Mouse (Mus musculus) MEL (cell line): ENCODE results near the gene Tbc1d21. TPM values are rescaled to one million over a fixed set of nuclear protein-coding genes. Genes with fewer than 3 reads are reported as not detected.

Experiments used
- DNase-seq: peaks from one replicate; pipeline ENCODE4 v3.0.0; 2011; ENCODE audit warnings: low read depth, low spot score
- H3K27ac ChIP-seq: 2 replicates; pipeline ENCODE4 v1.5.1; 2012; ENCODE audit warnings: low read depth, mild to moderate bottlenecking, control low read depth, low read length, moderate library complexity; ENCODE audit not compliant: control insufficient read depth
- H3K27me3 ChIP-seq, 2 experiments: fragments of 150-350 bp in 1 of 2; sonication (generic) in 1 of 2; 2 replicates each; pipeline ENCODE4 v1.6.1; 2012; ENCODE audit warnings: low read length in 2 of 2, mild to moderate bottlenecking in 2 of 2, improper control_type of control experiment in 1 of 2, moderate library complexity in 1 of 2; ENCODE audit not compliant: insufficient read depth in 2 of 2, control insufficient read depth in 1 of 2
- H3K36me3 ChIP-seq, 2 experiments: 2 replicates each; pipeline ENCODE4 v1.6.1; 2012 to 2014; ENCODE audit warnings: low read length in 2 of 2, improper control_type of control experiment in 1 of 2, inconsistent platforms in 1 of 2, mild to moderate bottlenecking in 1 of 2; ENCODE audit not compliant: insufficient read depth in 2 of 2, control insufficient read depth in 1 of 2
- H3K4me1 ChIP-seq, 2 experiments: fragments of 150-350 bp in 1 of 2; sonication (generic) in 1 of 2; 2 replicates each; pipeline ENCODE4 v1.6.1; 2012; ENCODE audit warnings: low read length in 2 of 2, improper control_type of control experiment in 1 of 2, mild to moderate bottlenecking in 1 of 2; ENCODE audit not compliant: insufficient read depth in 2 of 2, control insufficient read depth in 1 of 2
- H3K4me3 ChIP-seq, 2 experiments: fragments of 150-350 bp in 1 of 2; sonication (generic) in 1 of 2; 2 replicates each; pipeline ENCODE4 v1.5.1; 2012; ENCODE audit warnings: low read depth in 2 of 2, low read length in 2 of 2, mild to moderate bottlenecking in 2 of 2, moderate library complexity in 2 of 2, control low read depth in 1 of 2, improper control_type of control experiment in 1 of 2; ENCODE audit not compliant: control insufficient read depth in 1 of 2, insufficient read depth in 1 of 2
- H3K79me2 ChIP-seq: 2 replicates; pipeline ENCODE4 v1.6.1; 2012; ENCODE audit warnings: mild to moderate bottlenecking, low read length, moderate library complexity; ENCODE audit not compliant: control insufficient read depth, poor library complexity, insufficient read depth
- H3K9ac ChIP-seq: 2 replicates; pipeline ENCODE4 v1.6.1; 2012; ENCODE audit warnings: low read depth, mild to moderate bottlenecking, control low read depth, low read length, moderate library complexity; ENCODE audit not compliant: control insufficient read depth, poor library complexity, severe bottlenecking
- H3K9me3 ChIP-seq: fragments of 150-350 bp; sonication (generic); replicated peaks from 2 replicates; pipeline ENCODE4 v1.6.1; 2012; ENCODE audit warnings: mild to moderate bottlenecking, low read length, improper control_type of control experiment, moderate library complexity; ENCODE audit not compliant: insufficient read depth
- CHD1 ChIP-seq: IDR thresholded peaks from 2 replicates; pipeline ENCODE4 v1.6.1; 2012; ENCODE audit warnings: low read depth, mild to moderate bottlenecking, inconsistent platforms, low read length, improper control_type of control experiment
- CHD2 ChIP-seq: IDR thresholded peaks from 2 replicates; pipeline ENCODE4 v1.6.1; 2011; ENCODE audit warnings: low read length, improper control_type of control experiment
- EP300 ChIP-seq, 2 experiments: IDR thresholded peaks; 2 replicates each; pipeline ENCODE4 v1.6.1; 2011; ENCODE audit warnings: improper control_type of control experiment in 2 of 2, low read length in 2 of 2, low read depth in 1 of 2, mild to moderate bottlenecking in 1 of 2
- MAZ ChIP-seq: IDR thresholded peaks from 2 replicates; pipeline ENCODE4 v1.6.1; 2012; ENCODE audit warnings: low read depth, mild to moderate bottlenecking, inconsistent platforms, low read length, improper control_type of control experiment
- MEF2A ChIP-seq: IDR thresholded peaks from 2 replicates; pipeline ENCODE4 v1.6.1; 2014; ENCODE audit warnings: low read depth, mild to moderate bottlenecking, inconsistent platforms, low read length, improper control_type of control experiment; ENCODE audit not compliant: poor library complexity, insufficient replicate concordance, severe bottlenecking; ENCODE audit errors: extremely low read depth
- MYB ChIP-seq: IDR thresholded peaks from 2 replicates; pipeline ENCODE4 v1.6.1; 2011; ENCODE audit warnings: mild to moderate bottlenecking, low read depth, low read length, improper control_type of control experiment
- NRF1 ChIP-seq: IDR thresholded peaks from 2 replicates; pipeline ENCODE4 v1.6.1; 2014; ENCODE audit warnings: low read depth, mild to moderate bottlenecking, inconsistent platforms, low read length, improper control_type of control experiment, moderate library complexity; ENCODE audit not compliant: poor library complexity, insufficient read depth, severe bottlenecking
- POLR2A ChIP-seq, 2 experiments: IDR thresholded peaks; 2 replicates each; pipeline ENCODE4 v1.6.1; 2011 to 2012; ENCODE audit warnings: low read length in 2 of 2, mild to moderate bottlenecking in 2 of 2, control low read depth in 1 of 2, improper control_type of control experiment in 1 of 2, low read depth in 1 of 2, moderate library complexity in 1 of 2; ENCODE audit not compliant: control insufficient read depth in 1 of 2, insufficient read depth in 1 of 2, poor library complexity in 1 of 2
- POLR2AphosphoS2 ChIP-seq: IDR thresholded peaks from 2 replicates; pipeline ENCODE4 v1.6.1; 2011; ENCODE audit warnings: low read length, improper control_type of control experiment
- POLR2AphosphoS5 ChIP-seq: IDR thresholded peaks from 2 replicates; pipeline ENCODE4 v1.6.1; 2012; ENCODE audit warnings: low read depth, borderline replicate concordance, mild to moderate bottlenecking, inconsistent platforms, low read length, moderate library complexity, mixed read lengths
- RAD21 ChIP-seq: IDR thresholded peaks from 2 replicates; pipeline ENCODE4 v1.6.1; 2011; ENCODE audit warnings: mild to moderate bottlenecking, low read depth, low read length, improper control_type of control experiment
- RCOR1 ChIP-seq: IDR thresholded peaks from 2 replicates; pipeline ENCODE4 v1.6.1; 2012; ENCODE audit warnings: low read depth, mild to moderate bottlenecking, inconsistent platforms, low read length, improper control_type of control experiment
- SIN3A ChIP-seq: IDR thresholded peaks from 2 replicates; pipeline ENCODE4 v1.6.1; 2012; ENCODE audit warnings: low read length, improper control_type of control experiment, inconsistent platforms
- SMC3 ChIP-seq: IDR thresholded peaks from 2 replicates; pipeline ENCODE4 v1.6.1; 2011; ENCODE audit warnings: low read depth, low read length, improper control_type of control experiment
- TBP ChIP-seq: IDR thresholded peaks from 2 replicates; pipeline ENCODE4 v1.8.0; 2011; ENCODE audit warnings: low read depth, low read length, improper control_type of control experiment
- UBTF ChIP-seq: IDR thresholded peaks from 2 replicates; pipeline ENCODE4 v1.6.1; 2012; ENCODE audit warnings: low read depth, mild to moderate bottlenecking, inconsistent platforms, low read length, improper control_type of control experiment, moderate library complexity, borderline replicate concordance; ENCODE audit not compliant: insufficient read depth
- USF2 ChIP-seq, 2 experiments: IDR thresholded peaks; 2 replicates each; pipeline ENCODE4 v1.6.1; 2011 to 2012; ENCODE audit warnings: improper control_type of control experiment in 2 of 2, low read length in 2 of 2, borderline replicate concordance in 1 of 2, inconsistent platforms in 1 of 2, low read depth in 1 of 2, mild to moderate bottlenecking in 1 of 2; ENCODE audit not compliant: insufficient read depth in 1 of 2
- ZNF384 ChIP-seq: IDR thresholded peaks from 2 replicates; pipeline ENCODE4 v1.6.1; 2012; ENCODE audit warnings: low read depth, mild to moderate bottlenecking, inconsistent platforms, low read length, improper control_type of control experiment
- polyA plus RNA-seq, 2 experiments: library from polyadenylated mRNA; stranded (reverse) in 1 of 2; unstranded in 1 of 2; fragments of >175 nt in 1 of 2; fragments of >200 nt in 1 of 2; gene quantifications; 2 replicates each; pipeline versions ENCODE4 v1.2.1 to v1.2.4; 2012; ENCODE audit warnings: low replicate concordance in 2 of 2, low read depth in 1 of 2; ENCODE audit not compliant: insufficient read length in 2 of 2, insufficient read depth in 1 of 2, missing spikeins in 1 of 2
- total RNA-seq: library from RNA; depleted of rRNA; stranded (reverse); fragments of 300-350 nt; gene quantifications from 2 replicates; pipeline ENCODE4 v1.2.3, GENCODE M21; 2012

The Tbc1d21 gene
- total and polyA plus RNA-seq, 3 experiments, result 0.13 TPM; not detected in 2

- Histone ChIP-seq H3K27me3 (peaks cover 2 to 3% of the 10 kb centered on the region in 2 experiments; a peak in 1 of 4 replicates), H3K79me2 (no peaks in the 10 kb centered on the region), H3K36me3 (no peaks in the 10 kb centered on the region), H3K9ac (no peak overlapping the region), H3K4me1 (no peaks in the 10 kb centered on the region), H3K4me3 (no peak overlapping the region), H3K27ac (no peak overlapping the region), H3K9me3 (no peaks in the 10 kb centered on the region)
- TF ChIP-seq POLR2AphosphoS5 (no peak), POLR2AphosphoS2 (no peak), MYB (no peak), CHD1 (no peak), UBTF (no peak), TBP (no peak), ZNF384 (no peak), POLR2A (IDR thresholded peaks at IDR 0.05; ENCODE audit: control insufficient read depth in 1 of 2, insufficient read depth in 1 of 2, low read depth in 1 of 2, low read length in 2 of 2, poor library complexity in 1 of 2) (no peak), MEF2A (no peak), NRF1 (no peak), CHD2 (no peak), RCOR1 (no peak), SMC3 (no peak), SIN3A (no peak), MAZ (no peak)
- DNase-seq, result no peak
Measured at GRCm38 (mm10) chr9:58317381-58317780, 52.9 kb downstream of the Tbc1d21 start.

DNA sequence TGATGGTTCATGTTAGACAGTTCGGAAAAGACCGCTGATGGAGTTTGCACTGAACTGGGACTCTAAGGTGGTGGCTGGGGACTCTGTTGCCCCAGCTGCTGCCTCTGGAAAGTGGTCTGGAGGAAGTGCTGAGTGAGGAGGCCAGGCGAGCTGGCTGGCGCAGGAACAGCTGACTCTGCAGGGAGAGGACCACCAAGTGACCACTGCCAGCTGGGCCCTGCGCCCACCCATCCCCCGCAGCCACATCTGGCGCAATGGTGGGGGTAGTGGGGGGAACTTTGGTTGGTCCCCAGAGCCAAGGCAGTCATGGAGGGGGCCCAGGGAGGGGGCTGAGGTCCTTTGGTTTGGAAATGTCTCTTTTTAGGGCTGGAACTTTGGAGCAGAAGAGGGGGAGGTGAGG is 53.5 kb downstream of the Tbc1d21 start:
- Histone ChIP-seq H3K4me1 (no peaks in the 10 kb centered on the region), H3K79me2 (no peaks in the 10 kb centered on the region), H3K27ac (no peak overlapping the region), H3K27me3 (peaks cover 2 to 3% of the 10 kb centered on the region in 2 experiments; a peak in 1 of 4 replicates), H3K9ac (no peak overlapping the region), H3K4me3 (no peak overlapping the region), H3K9me3 (no peaks in the 10 kb centered on the region), H3K36me3 (no peaks in the 10 kb centered on the region)
- no peak for TF ChIP-seq CHD1
- TF ChIP-seq MAZ, result no peak
- TF ChIP-seq EP300 (IDR thresholded peaks at IDR 0.05; ENCODE audit: low read depth in 1 of 2, low read length in 2 of 2), result no peak
- no peak for TF ChIP-seq USF2 (IDR thresholded peaks at IDR 0.05; ENCODE audit: borderline replicate concordance in 1 of 2, insufficient read depth in 1 of 2, low read depth in 1 of 2, low read length in 2 of 2)
- TF ChIP-seq RAD21, result no peak
- no peak for TF ChIP-seq POLR2AphosphoS2
- DNase-seq, result no peak
